Mouse (Mus musculus) hindlimb bud, embryonic 11.5 days (tissue): Measurements from ENCODE around the gene Tbx19.

ENCODE experiments used
- DNase-seq: peaks from one replicate; pipeline ENCODE4 v3.0.0-alpha.2; 2012; ENCODE audit warnings: low read depth, low spot score; ENCODE audit errors: extremely low spot score

Tbx19 gene

GRCm38 (mm10) chr1:165119011-165119726 is 41.4 kb downstream of the Tbx19 start:
- no peak for DNase-seq

- no peak for DNase-seq
These were observed 46.0 kb downstream of the Tbx19 start for GRCm38 (mm10) chr1:165114460-165115175.

GRCm38 (mm10) chr1:165113700-165114099 is 46.9 kb downstream of the Tbx19 start:
- no peak for DNase-seq

GRCm38 (mm10) chr1:165110659-165111058 is 49.9 kb downstream of the Tbx19 start:
- no peak for DNase-seq

GRCm38 (mm10) chr1:165109135-165109534 is 51.4 kb downstream of the Tbx19 start:
- no peak for DNase-seq

GRCm38 (mm10) chr1:165108477-165108876 is 52.1 kb downstream of the Tbx19 start:
- no peak for DNase-seq

GRCm38 (mm10) chr1:165106011-165106385 is 54.6 kb downstream of the Tbx19 start:
- no peak for DNase-seq

- no peak for DNase-seq
These were observed 55.1 kb downstream of the Tbx19 start for GRCm38 (mm10) chr1:165105270-165106010.

GRCm38 (mm10) chr1:165104707-165105259 is 55.8 kb downstream of the Tbx19 start:
- DNase-seq: no peak

- DNase-seq: no peak
These were observed 61.0 kb downstream of the Tbx19 start for GRCm38 (mm10) chr1:165099569-165099968.

GRCm38 (mm10) chr1:165094871-165095270 is 65.7 kb downstream of the Tbx19 start:
- no peak for DNase-seq

- no peak for DNase-seq
These were observed 68.9 kb downstream of the Tbx19 start for GRCm38 (mm10) chr1:165091721-165092120.

GRCm38 (mm10) chr1:165089556-165089955 is 71.0 kb downstream of the Tbx19 start:
- DNase-seq: no peak
